Mouse (Mus musculus) liver, postnatal 0 days (tissue): ENCODE results near the gene Flt1. TPM values are rescaled to one million over a fixed set of nuclear protein-coding genes. Genes with fewer than 3 reads are reported as not detected.
"Not testable (repeated sequence)": the region's sequence is repeated elsewhere in the genome, so short reads cannot be mapped to it uniquely, and the experiment has no call there.

Experiments
- ATAC-seq: fragments of 200-750 bp; cut with Nextera tagmentation; 2 replicates; pipeline ENCODE4 v1.8.0; 2017; ENCODE audit warnings: mild to moderate bottlenecking, moderate library complexity
- DNase-seq: peaks from one replicate; pipeline ENCODE4 v3.0.0-alpha.2; 2016
- H3K27ac ChIP-seq: fragments of 300-500 bp; sonication (generic); 2 replicates; pipeline ENCODE4 v1.5.1; 2014; ENCODE audit warnings: antibody characterized with exemption, moderate library complexity, mild to moderate bottlenecking, low read depth
- H3K27me3 ChIP-seq: fragments of 300-500 bp; sonication (generic); 2 replicates; pipeline ENCODE4 v1.6.1; 2014; ENCODE audit warnings: low read length, control low read depth, mixed read lengths; ENCODE audit not compliant: insufficient read depth
- H3K36me3 ChIP-seq: fragments of 300-500 bp; sonication (generic); replicated peaks from 2 replicates; pipeline ENCODE4 v1.6.1; 2014; ENCODE audit warnings: mild to moderate bottlenecking, control low read depth, low read length, moderate library complexity, mixed read lengths; ENCODE audit not compliant: insufficient read depth
- H3K4me1 ChIP-seq: fragments of 300-500 bp; sonication (generic); 2 replicates; pipeline ENCODE4 v1.6.1; 2014; ENCODE audit warnings: antibody characterized with exemption, mild to moderate bottlenecking, control low read depth; ENCODE audit not compliant: insufficient read depth
- H3K4me2 ChIP-seq: fragments of 300-500 bp; sonication (generic); 2 replicates; pipeline ENCODE4 v1.6.1; 2014; ENCODE audit warnings: low read depth, mild to moderate bottlenecking, low read length, moderate library complexity, mixed read lengths
- H3K4me3 ChIP-seq: fragments of 300-500 bp; sonication (generic); 2 replicates; pipeline ENCODE4 v1.5.1; 2014; ENCODE audit warnings: low read depth, low read length
- H3K9ac ChIP-seq: fragments of 300-500 bp; sonication (generic); replicated peaks from 2 replicates; pipeline ENCODE4 v1.6.1; 2014; ENCODE audit warnings: mild to moderate bottlenecking, moderate library complexity
- H3K9me3 ChIP-seq: fragments of 300-500 bp; sonication (generic); 2 replicates; pipeline ENCODE4 v1.6.1; 2016; ENCODE audit warnings: mild to moderate bottlenecking, control low read depth, low read length, mixed read lengths
- CTCF ChIP-seq: sonication (generic); IDR thresholded peaks from 2 replicates; pipeline ENCODE4 v1.5.1; 2016; ENCODE audit warnings: antibody characterized with exemption, low read depth
- EP300 ChIP-seq: IDR thresholded peaks from 2 replicates; pipeline ENCODE4 v1.6.1; 2016; ENCODE audit warnings: antibody characterized with exemption, low read depth, mild to moderate bottlenecking
- WGBS: fragments of 180-500 bp; shearing (Covaris S2); extraction: QIAGEN DNeasy Blood & Tissue Kit; methylation state at CpG from one replicate; pipeline ENCODE4 v1.1.7; 2014; ENCODE audit not compliant: insufficient replicate concordance; 5-methylcytosine and 5-hydroxymethylcytosine counted together
- polyA plus RNA-seq: library from polyadenylated mRNA; unstranded; fragments of >200 nt; fragmentation: Nextera tagmentation; extraction: Ambion mirVana; gene quantifications from 2 replicates; pipeline ENCODE4 v1.2.1, GENCODE M21; 2015

Gene Flt1
- polyA plus RNA-seq, 1 experiment from 2014 or later, result 2.8 TPM

DNA sequence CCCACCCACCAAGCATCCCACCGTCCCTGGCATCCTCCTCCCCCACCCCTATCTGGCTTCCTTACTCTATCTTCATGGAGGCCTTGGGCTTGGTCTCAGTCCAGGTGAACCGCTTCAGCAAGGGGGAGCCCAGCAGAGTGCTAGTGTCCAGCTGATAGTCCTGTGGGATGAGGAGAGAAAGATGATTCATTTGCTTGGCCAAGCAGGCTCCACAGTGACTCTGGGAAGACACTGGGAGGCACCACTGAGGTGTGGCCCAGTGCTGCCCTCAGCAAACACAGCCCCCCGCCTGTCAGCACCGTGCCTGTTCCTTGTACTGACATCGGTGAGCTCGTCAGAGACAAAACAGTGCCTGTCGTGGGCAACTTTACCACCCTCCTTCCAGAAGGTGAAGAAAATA is 159.5 kb downstream of the Flt1 start:
- H3K36me3 ChIP-seq, result no peaks in the 10 kb centered on the region

DNA sequence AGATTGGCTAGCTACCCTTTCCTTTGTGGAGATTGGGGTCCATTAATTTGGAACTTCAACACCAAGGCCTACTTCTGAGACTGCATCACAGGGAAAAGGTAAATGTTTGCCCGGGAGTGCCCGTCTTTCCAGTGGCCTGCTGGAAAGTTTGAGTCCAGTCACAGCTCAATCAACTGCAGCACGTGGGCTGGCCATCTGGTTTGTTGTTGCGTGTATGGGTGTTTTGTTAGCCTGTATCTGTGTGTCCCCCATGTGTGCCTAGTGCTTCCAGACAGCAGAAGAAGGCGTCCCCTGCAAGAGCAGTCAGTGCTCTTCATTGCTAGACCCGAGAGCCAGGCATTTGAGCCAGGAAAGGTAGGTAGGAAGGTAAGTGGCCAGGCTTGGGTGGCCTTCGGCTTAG is 160.4 kb downstream of the Flt1 start:
- Histone ChIP-seq H3K27me3 (no peaks in the 10 kb centered on the region), H3K9ac (no peak overlapping the region), H3K4me2 (no peak overlapping the region), H3K4me3 (no peak overlapping the region), H3K36me3 (no peaks in the 10 kb centered on the region), H3K27ac (no peak overlapping the region), H3K4me1 (no peaks in the 10 kb centered on the region), H3K9me3 (no peaks in the 10 kb centered on the region)
- WGBS, result 85% methylated on average over 7 of the region's 7 CpGs
- TF ChIP-seq EP300, result no peak
- TF ChIP-seq CTCF, result no peak
- no peak for DNase-seq
- ATAC-seq, result no peak

More for the DNA sequence above, 159.5 kb downstream of the Flt1 start:
- Histone ChIP-seq H3K27me3 (no peaks in the 10 kb centered on the region), H3K27ac (no peak overlapping the region), H3K4me2 (no peak overlapping the region), H3K4me3 (no peak overlapping the region), H3K9ac (no peak overlapping the region), H3K4me1 (no peaks in the 10 kb centered on the region), H3K9me3 (no peaks in the 10 kb centered on the region)
- WGBS, result 63% methylated on average over 7 of the region's 7 CpGs
- ATAC-seq, result no peak
- no peak for TF ChIP-seq CTCF
- TF ChIP-seq EP300, result no peak
- DNase-seq, result no peak

DNA sequence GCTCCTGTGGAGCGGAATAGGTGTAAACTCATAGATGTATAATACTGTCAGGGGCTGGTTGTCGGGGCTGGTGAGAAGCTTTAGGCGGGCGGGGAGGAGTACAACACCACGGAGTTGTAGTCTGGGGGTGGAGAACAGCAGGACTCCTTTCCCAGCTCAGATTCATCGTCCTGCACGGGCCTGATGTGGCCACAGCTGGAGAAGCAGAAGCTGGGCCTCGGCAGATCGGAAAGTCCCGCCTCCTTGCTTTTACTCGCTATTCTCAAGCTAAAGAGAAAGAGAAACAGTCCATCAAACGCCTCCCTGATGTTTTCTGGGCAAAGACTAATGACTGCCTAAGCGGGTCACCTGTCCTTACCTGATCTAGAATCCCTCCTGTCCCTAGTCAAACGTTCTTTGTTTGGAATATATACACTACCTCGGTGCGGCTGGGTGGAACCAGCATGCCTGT is 161.6 kb downstream of the Flt1 start:
- Histone ChIP-seq H3K36me3 (no peaks in the 10 kb centered on the region), H3K27me3 (no peaks in the 10 kb centered on the region), H3K27ac (no peak overlapping the region), H3K9ac (no peak overlapping the region), H3K4me1 (no peaks in the 10 kb centered on the region), H3K4me3 (peak overlapping the region; percentile 15; the same call in 1 of the 2 replicates), H3K9me3 (no peaks in the 10 kb centered on the region), H3K4me2 (peak overlapping the region; percentile 58)
- TF ChIP-seq EP300, result no peak
- no peak for DNase-seq
- WGBS, result 28% methylated on average over 16 of the region's 16 CpGs
- peak; percentile 55 for ATAC-seq

DNA sequence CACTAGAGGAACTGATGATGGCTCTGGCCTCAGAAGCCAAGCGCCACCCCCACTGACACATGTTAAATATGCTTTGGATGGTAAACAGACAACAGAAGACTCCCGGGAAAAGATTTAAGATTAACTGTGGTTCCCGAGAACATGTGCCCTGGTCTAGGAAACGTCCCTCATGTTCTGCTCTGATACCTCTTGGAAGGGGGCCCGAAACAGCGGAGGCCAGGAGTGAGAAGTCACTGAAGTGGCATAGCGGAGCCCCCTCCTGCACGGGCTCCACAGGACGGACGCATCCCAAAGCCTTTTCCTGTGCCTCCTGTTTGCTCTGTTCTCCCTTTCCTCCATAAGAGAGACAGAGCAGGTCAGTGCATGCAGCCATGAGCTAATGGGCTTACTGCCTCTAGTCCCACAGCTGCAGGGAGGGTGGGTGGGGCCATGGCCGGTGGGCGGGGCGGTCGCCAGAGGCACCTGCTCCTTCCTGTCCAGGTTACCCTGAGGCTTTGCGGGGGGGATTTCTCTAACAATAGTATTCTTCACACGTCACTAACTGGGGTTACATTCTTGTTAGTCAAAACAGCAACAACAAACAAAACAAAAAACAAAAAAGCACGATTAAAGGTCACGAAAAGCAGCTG is 162.2 kb downstream of the Flt1 start:
- no peaks in the 10 kb centered on the region for H3K4me1 ChIP-seq
- H3K36me3 ChIP-seq, result no peaks in the 10 kb centered on the region
- ATAC-seq (peak; percentile 73), DNase-seq (peak; percentile 45)
- 56% methylated on average over 18 of the region's 18 CpGs for WGBS
- no peaks in the 10 kb centered on the region for H3K9me3 ChIP-seq
- no peak overlapping the region for H3K27ac ChIP-seq
- peak overlapping the region; percentile 15; the same call in 1 of the 2 replicates for H3K4me3 ChIP-seq
- H3K4me2 ChIP-seq, result peak overlapping the region; percentile 58
- H3K9ac ChIP-seq, result no peak overlapping the region
- TF ChIP-seq EP300, result no peak
- TF ChIP-seq CTCF, result no peak
- no peaks in the 10 kb centered on the region for H3K27me3 ChIP-seq

GRCm38 (mm10) chr5:147557641-147558040 is 168.2 kb downstream of the Flt1 start:
- not testable (repeated sequence) for H3K4me1 ChIP-seq, H3K36me3 ChIP-seq, H3K9ac ChIP-seq, ATAC-seq, H3K27ac ChIP-seq, H3K4me2 ChIP-seq, H3K4me3 ChIP-seq, H3K9me3 ChIP-seq, H3K27me3 ChIP-seq, DNase-seq
- WGBS, result 68% methylated on average over 6 of the region's 6 CpGs

DNA sequence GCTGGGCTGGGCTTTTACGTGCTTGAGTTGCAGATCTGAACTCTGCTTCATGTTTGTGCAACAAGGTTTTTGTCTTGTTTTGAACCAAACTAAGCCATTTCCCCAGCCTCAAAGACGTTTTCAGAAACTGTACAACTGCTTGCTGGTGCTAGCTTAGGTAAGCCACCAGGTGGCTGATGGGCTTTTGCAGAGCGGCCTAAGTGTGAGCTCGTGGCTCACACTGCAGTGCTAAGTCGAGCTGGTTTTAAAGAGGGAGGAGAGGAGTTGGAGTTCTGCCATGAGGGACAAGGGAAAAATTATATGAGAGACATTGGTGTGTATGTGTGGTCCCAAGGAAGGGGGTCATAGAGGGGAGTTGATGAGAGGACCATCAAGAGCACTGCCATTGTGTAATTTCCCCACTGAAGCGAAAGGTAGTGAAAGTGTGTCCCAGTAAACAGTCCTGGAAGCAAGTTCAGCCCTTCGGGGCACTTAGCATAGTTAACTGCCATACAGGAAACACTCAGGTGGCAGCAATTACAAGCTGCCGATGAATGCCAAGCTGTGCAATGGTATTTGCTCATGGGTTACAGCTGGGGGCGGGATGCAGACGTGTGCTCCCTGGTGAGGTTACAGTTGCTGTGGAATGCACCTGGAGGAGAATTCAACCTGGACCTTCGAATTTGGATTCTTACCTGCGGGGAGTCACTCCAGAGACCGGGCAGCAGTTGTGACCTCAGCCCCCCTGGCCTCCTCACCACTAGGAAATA is 173.8 kb downstream of the Flt1 start:
- no peaks in the 10 kb centered on the region for H3K9me3 ChIP-seq
- ATAC-seq (no peak), DNase-seq (no peak)
- H3K27ac ChIP-seq, result no peak overlapping the region
- H3K27me3 ChIP-seq, result no peaks in the 10 kb centered on the region
- TF ChIP-seq CTCF (no peak), EP300 (no peak)
- no peaks in the 10 kb centered on the region for H3K4me1 ChIP-seq
- H3K36me3 ChIP-seq, result peaks cover 35% of the 10 kb centered on the region
- H3K4me3 ChIP-seq, result no peak overlapping the region
- H3K9ac ChIP-seq, result no peak overlapping the region
- no peak overlapping the region for H3K4me2 ChIP-seq
- 86% methylated on average over 13 of the region's 13 CpGs for WGBS
